Mouse (Mus musculus): ENCODE data around the gene Rhbdd3. TPM values are rescaled to one million over a fixed set of nuclear protein-coding genes. Genes with fewer than 3 reads are reported as not detected.
"Not testable (repeated sequence)": the region's sequence is repeated elsewhere in the genome, so short reads cannot be mapped to it uniquely, and the experiment has no call there.

The Rhbdd3 gene
- polyA plus RNA-seq, 1 experiment from 2014 or later: 27.0 TPM

- Histone ChIP-seq H3K9me3 (replicated peaks) (no peaks in the 10 kb centered on the region), H3K9ac (no peak overlapping the region), H3K27me3 (no peaks in the 10 kb centered on the region), H3K4me1 (no peaks in the 10 kb centered on the region), H3K27ac (no peak overlapping the region), H3K4me3 (no peak overlapping the region), H3K36me3 (peaks cover 73% of the 10 kb centered on the region), H3K4me2 (replicated peaks) (no peak overlapping the region)
- WGBS: 80% methylated on average over 4 of the region's 4 CpGs
- ATAC-seq (ENCODE audit: low FRiP score): no peak
These were observed 23.8 kb upstream of the Rhbdd3 start for GRCm38 (mm10) chr11:5074882-5075281.

GRCm38 (mm10) chr11:5075760-5076159 is 23.0 kb upstream of the Rhbdd3 start:
- H3K9me3 ChIP-seq (replicated peaks): no peaks in the 10 kb centered on the region
- ATAC-seq (ENCODE audit: low FRiP score): no peak
- no peaks in the 10 kb centered on the region for H3K4me1 ChIP-seq
- H3K4me2 ChIP-seq (replicated peaks): no peak overlapping the region
- no peaks in the 10 kb centered on the region for H3K27me3 ChIP-seq
- peaks cover 69% of the 10 kb centered on the region for H3K36me3 ChIP-seq
- H3K27ac ChIP-seq: no peak overlapping the region
- no peak overlapping the region for H3K9ac ChIP-seq
- H3K4me3 ChIP-seq: no peak overlapping the region

- not testable (repeated sequence) for H3K27ac ChIP-seq; ATAC-seq (ENCODE audit: low FRiP score); H3K9ac ChIP-seq; H3K4me2 ChIP-seq (replicated peaks); H3K4me1 ChIP-seq; H3K9me3 ChIP-seq (replicated peaks); H3K27me3 ChIP-seq; H3K4me3 ChIP-seq
- WGBS: 95% methylated on average over 4 of the region's 5 CpGs
- peaks cover 64% of the 10 kb centered on the region for H3K36me3 ChIP-seq
These were observed 21.9 kb upstream of the Rhbdd3 start for GRCm38 (mm10) chr11:5076843-5077242.

GRCm38 (mm10) chr11:5089147-5089546 is 9.6 kb upstream of the Rhbdd3 start:
- Histone ChIP-seq H3K4me2 (replicated peaks) (no peak overlapping the region), H3K9ac (no peak overlapping the region), H3K4me1 (0 out of 2 replicates have a peak, but pooled peaks cover under 1% of the 10 kb centered on the region), H3K9me3 (replicated peaks) (no peaks in the 10 kb centered on the region), H3K27ac (no peak overlapping the region), H3K36me3 (peaks cover 76% of the 10 kb centered on the region), H3K27me3 (no peaks in the 10 kb centered on the region), H3K4me3 (no peak overlapping the region)
- ATAC-seq (ENCODE audit: low FRiP score): no peak
- 93% methylated on average over 1 of the region's 1 CpGs for WGBS

- no peaks in the 10 kb centered on the region for H3K27me3 ChIP-seq
- peaks cover 51% of the 10 kb centered on the region for H3K36me3 ChIP-seq
- no peak overlapping the region for H3K4me2 ChIP-seq (replicated peaks)
- H3K27ac ChIP-seq: no peak overlapping the region
- H3K9me3 ChIP-seq (replicated peaks): no peaks in the 10 kb centered on the region
- peaks cover 11% of the 10 kb centered on the region for H3K4me1 ChIP-seq
- no peak for ATAC-seq (ENCODE audit: low FRiP score)
- no peak overlapping the region for H3K4me3 ChIP-seq
- no peak overlapping the region for H3K9ac ChIP-seq
- WGBS: 60% methylated on average over 2 of the region's 2 CpGs
These were observed 7.0 kb upstream of the Rhbdd3 start for GRCm38 (mm10) chr11:5091706-5092105.

- H3K4me2 ChIP-seq (replicated peaks): 0 out of 2 replicates have a peak overlapping the region, but pooled peaks have one; percentile 74
- no peak overlapping the region for H3K9ac ChIP-seq
- WGBS: 86% methylated on average over 5 of the region's 5 CpGs
- no peaks in the 10 kb centered on the region for H3K27me3 ChIP-seq
- H3K9me3 ChIP-seq (replicated peaks): no peaks in the 10 kb centered on the region
- ATAC-seq (ENCODE audit: low FRiP score): no peak
- H3K27ac ChIP-seq: 0 out of 2 replicates have a peak overlapping the region, but pooled peaks have one; percentile 23
- peaks cover 28% of the 10 kb centered on the region for H3K4me1 ChIP-seq
- H3K4me3 ChIP-seq: 0 out of 2 replicates have a peak overlapping the region, but pooled peaks have one; percentile 8
- H3K36me3 ChIP-seq: peaks cover 15% of the 10 kb centered on the region
These were observed 2.8 kb upstream of the Rhbdd3 start for GRCm38 (mm10) chr11:5095877-5096276.

GRCm38 (mm10) chr11:5096480-5097020 is 2.2 kb upstream of the Rhbdd3 start:
- no peak for ATAC-seq (ENCODE audit: low FRiP score)

GRCm38 (mm10) chr11:5098035-5098735 is 541 bp upstream of the Rhbdd3 start:
- no peaks in the 10 kb centered on the region for H3K36me3 ChIP-seq
- H3K9me3 ChIP-seq (replicated peaks): no peaks in the 10 kb centered on the region
- peak overlapping the region; percentile 99 for H3K9ac ChIP-seq
- peak; percentile 9; the same call in 1 of the 2 replicates for ATAC-seq (ENCODE audit: low FRiP score)
- H3K27ac ChIP-seq: peak overlapping the region; percentile 95
- peaks cover 32% of the 10 kb centered on the region for H3K4me1 ChIP-seq
- under 1% methylated on average over 44 of the region's 44 CpGs for WGBS
- H3K27me3 ChIP-seq: no peaks in the 10 kb centered on the region
- peak overlapping the region; percentile 93 for H3K4me3 ChIP-seq
- peak overlapping the region; percentile 74 for H3K4me2 ChIP-seq (replicated peaks)

More at GRCm38 (mm10) chr11:5096480-5097020, 2.2 kb upstream of the Rhbdd3 start:
- peak overlapping the region; percentile 74 for H3K4me2 ChIP-seq (replicated peaks)
- H3K27ac ChIP-seq: no peak overlapping the region
- H3K36me3 ChIP-seq: peaks cover 10% of the 10 kb centered on the region
- no peaks in the 10 kb centered on the region for H3K27me3 ChIP-seq
- peak overlapping the region; percentile 99 for H3K9ac ChIP-seq
- H3K9me3 ChIP-seq (replicated peaks): no peaks in the 10 kb centered on the region
- peaks cover 32% of the 10 kb centered on the region for H3K4me1 ChIP-seq
- peak overlapping the region; percentile 93 for H3K4me3 ChIP-seq
- WGBS: 80% methylated on average over 8 of the region's 8 CpGs

GRCm38 (mm10) chr11:5099576-5100183 is 954 bp downstream of the Rhbdd3 start:
- peak overlapping the region; percentile 95 for H3K27ac ChIP-seq
- peaks cover 29% of the 10 kb centered on the region for H3K4me1 ChIP-seq
- H3K9me3 ChIP-seq (replicated peaks): no peaks in the 10 kb centered on the region
- under 1% methylated on average over 31 of the region's 31 CpGs for WGBS
- peaks cover 8% of the 10 kb centered on the region; the same call in 1 of the 2 replicates for H3K36me3 ChIP-seq
- ATAC-seq (ENCODE audit: low FRiP score): peak; percentile 83
- peak overlapping the region; percentile 93 for H3K4me3 ChIP-seq
- H3K4me2 ChIP-seq (replicated peaks): peak overlapping the region; percentile 74
- no peaks in the 10 kb centered on the region for H3K27me3 ChIP-seq
- H3K9ac ChIP-seq: peak overlapping the region; percentile 99

GRCm38 (mm10) chr11:5100283-5100682 is 1.6 kb downstream of the Rhbdd3 start:
- WGBS: 2% methylated on average over 7 of the region's 7 CpGs
- Histone ChIP-seq H3K36me3 (peaks cover 14% of the 10 kb centered on the region; the same call in 1 of the 2 replicates), H3K4me3 (peak overlapping the region; percentile 93), H3K4me2 (replicated peaks) (peak overlapping the region; percentile 74), H3K9me3 (replicated peaks) (no peaks in the 10 kb centered on the region), H3K9ac (peak overlapping the region; percentile 99), H3K4me1 (peaks cover 29% of the 10 kb centered on the region), H3K27me3 (no peaks in the 10 kb centered on the region), H3K27ac (peak overlapping the region; percentile 95)
- 0 out of 2 replicates have a peak, but pooled peaks have one; percentile 8 for ATAC-seq (ENCODE audit: low FRiP score)

- H3K4me3 ChIP-seq: peak overlapping the region; percentile 93
- H3K4me2 ChIP-seq (replicated peaks): peak overlapping the region; percentile 74
- no peak for ATAC-seq (ENCODE audit: low FRiP score)
- H3K27me3 ChIP-seq: no peaks in the 10 kb centered on the region
- peaks cover 28% of the 10 kb centered on the region for H3K4me1 ChIP-seq
- H3K9ac ChIP-seq: peak overlapping the region; percentile 13; the same call in 1 of the 2 replicates
- 47% methylated on average over 5 of the region's 5 CpGs for WGBS
- peaks cover 19% of the 10 kb centered on the region; the same call in 1 of the 2 replicates for H3K36me3 ChIP-seq
- no peaks in the 10 kb centered on the region for H3K9me3 ChIP-seq (replicated peaks)
- no peak overlapping the region for H3K27ac ChIP-seq
These were observed 2.1 kb downstream of the Rhbdd3 start for GRCm38 (mm10) chr11:5100801-5101200.

- ATAC-seq (ENCODE audit: low FRiP score): no peak
- WGBS: 85% methylated on average over 6 of the region's 6 CpGs
- H3K4me2 ChIP-seq (replicated peaks): no peak overlapping the region
- H3K36me3 ChIP-seq: peaks cover 21% of the 10 kb centered on the region; the same call in 1 of the 2 replicates
- H3K4me1 ChIP-seq: peaks cover 21% of the 10 kb centered on the region
- no peak overlapping the region for H3K4me3 ChIP-seq
- H3K27me3 ChIP-seq: no peaks in the 10 kb centered on the region
- H3K9ac ChIP-seq: no peak overlapping the region
- H3K9me3 ChIP-seq (replicated peaks): no peaks in the 10 kb centered on the region
- H3K27ac ChIP-seq: no peak overlapping the region
These were observed 2.9 kb downstream of the Rhbdd3 start for GRCm38 (mm10) chr11:5101641-5102040.

Measured in hindbrain, embryonic 12.5 days (tissue).